ENCODE assay signal across 14 mouse cellular contexts in the genomic region with DNA sequence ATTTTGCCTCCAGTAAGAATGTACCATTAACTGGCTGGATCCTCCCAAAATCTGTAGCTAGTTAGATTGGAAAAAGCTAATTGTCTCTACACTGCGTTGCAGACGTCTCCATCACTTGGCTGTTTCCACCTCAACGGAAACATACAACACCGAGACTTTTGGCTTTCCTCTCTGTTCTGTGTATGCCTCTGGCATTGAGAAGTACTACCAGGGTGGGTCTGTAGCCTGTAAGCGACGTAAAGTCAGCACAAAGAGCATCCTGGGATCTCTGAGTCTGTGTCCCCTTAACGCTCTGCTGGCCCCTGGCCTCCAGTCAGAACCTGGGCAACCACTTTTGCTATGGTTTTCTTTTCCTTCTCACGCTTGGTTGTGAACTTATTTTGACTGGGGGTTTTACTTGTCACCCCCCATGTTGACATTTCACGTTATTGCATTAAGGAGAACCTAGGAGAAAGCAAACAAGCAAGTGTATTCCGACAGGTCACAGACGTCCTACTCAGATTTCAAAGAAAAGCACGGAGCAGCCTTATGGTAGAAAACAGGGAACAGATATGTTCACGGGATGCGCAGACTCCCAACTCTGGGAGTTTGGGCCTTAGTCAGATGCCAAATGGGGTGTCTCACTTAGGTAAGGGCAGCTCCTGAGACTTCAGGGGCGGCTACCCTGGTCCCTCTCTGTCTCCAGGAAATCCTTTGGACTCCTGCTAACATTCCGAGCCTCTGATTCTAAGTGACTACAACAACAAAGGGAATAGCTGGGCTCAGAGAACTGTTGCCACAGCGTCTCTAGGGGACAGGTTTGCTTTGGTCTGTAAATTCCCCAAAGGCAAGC.
DNase-seq lines count a peak whose midpoint lies in the region; ATAC-seq lines count a peak whose summit lies in the region.
"Had no signal": no experiment of that assay in that cellular context is flagged by ENCODE, and none has a peak within 500 bp of the region (broad histone marks: within the 10 kb centered on the region; RNA-seq: fewer than 3 reads in every experiment).

No protein-coding gene starts in this region.

- no peak overlapping the region for H3K9ac ChIP-seq in forebrain, embryonic 11.5 days (ENCODE audit: low read length)
- no peak overlapping the region for H3K9ac ChIP-seq in kidney, embryonic 15.5 days
- no peak overlapping the region for H3K9ac ChIP-seq in limb, embryonic 11.5 days (ENCODE audit: low read length)

- peak overlapping the region; percentile 56; the same call in 1 of the 2 replicates for H3K27ac ChIP-seq in forebrain, embryonic 10.5 days
- no peak overlapping the region for H3K27ac ChIP-seq in forebrain, embryonic 11.5 days (ENCODE audit: low read depth, low read length)
- peak overlapping the region; percentile 47 for H3K27ac ChIP-seq in kidney, embryonic 15.5 days
- H3K27ac ChIP-seq in limb, embryonic 11.5 days (replicated peaks; ENCODE audit: low read depth, low read length), result no peak overlapping the region
- H3K27ac ChIP-seq: left cerebral cortex, adult 2 months had no signal

- H3K4me3 ChIP-seq in forebrain, embryonic 10.5 days, result no peak overlapping the region
- H3K4me3 ChIP-seq in forebrain, embryonic 11.5 days (ENCODE audit: low read depth, low read length), result no peak overlapping the region
- no peak overlapping the region for H3K4me3 ChIP-seq in kidney, embryonic 15.5 days (replicated peaks)
- H3K4me3 ChIP-seq in limb, embryonic 11.5 days (ENCODE audit: low read depth, low read length), result no peak overlapping the region
- H3K4me3 ChIP-seq: erythroblast, embryonic 14.5 days; left cerebral cortex, adult 2 months had no signal

- WGBS in forebrain, embryonic 10.5 days, result 12% methylated on average over 17 of the region's 17 CpGs
- whole genome bisulfite sequencing in forebrain, embryonic 11.5 days, result 11% methylated on average over 17 of the region's 17 CpGs
- WGBS in kidney, embryonic 15.5 days, result 26% methylated on average over 17 of the region's 17 CpGs
- WGBS in limb, embryonic 11.5 days, result 5% methylated on average over 17 of the region's 17 CpGs

- H3K9me3 ChIP-seq in forebrain, embryonic 10.5 days, result no peaks in the 10 kb centered on the region
- no peaks in the 10 kb centered on the region for H3K9me3 ChIP-seq in forebrain, embryonic 11.5 days (ENCODE audit: control insufficient read depth, low read length)
- H3K9me3 ChIP-seq in kidney, embryonic 15.5 days (replicated peaks), result no peaks in the 10 kb centered on the region
- H3K9me3 ChIP-seq in limb, embryonic 11.5 days (ENCODE audit: control insufficient read depth, low read length), result no peaks in the 10 kb centered on the region

- H3K4me1 ChIP-seq in forebrain, embryonic 10.5 days, result peaks cover 47% of the 10 kb centered on the region
- peaks cover 12% of the 10 kb centered on the region for H3K4me1 ChIP-seq in forebrain, embryonic 11.5 days (replicated peaks; ENCODE audit: control insufficient read depth, insufficient read depth, low read length)
- peaks cover 40% of the 10 kb centered on the region for H3K4me1 ChIP-seq in kidney, embryonic 15.5 days
- peaks cover 25% of the 10 kb centered on the region for H3K4me1 ChIP-seq in limb, embryonic 11.5 days (ENCODE audit: control insufficient read depth, insufficient read depth, low read length)

- peaks cover 43% of the 10 kb centered on the region for H3K27me3 ChIP-seq in forebrain, embryonic 10.5 days (ENCODE audit: poor library complexity, severe bottlenecking)
- H3K27me3 ChIP-seq in forebrain, embryonic 11.5 days (ENCODE audit: control insufficient read depth, insufficient read depth, low read length), result no peaks in the 10 kb centered on the region; the same call in 1 of the 2 replicates
- H3K27me3 ChIP-seq in kidney, embryonic 15.5 days, result no peaks in the 10 kb centered on the region
- H3K27me3 ChIP-seq in limb, embryonic 11.5 days (ENCODE audit: control insufficient read depth, insufficient read depth, low read length), result peaks cover 2% of the 10 kb centered on the region

- no peak for ATAC-seq in forebrain, embryonic 11.5 days (replicated peaks; ENCODE audit: low FRiP score)
- no peak for ATAC-seq in kidney, embryonic 15.5 days (replicated peaks; ENCODE audit: low FRiP score)
- ATAC-seq in limb, embryonic 11.5 days (ENCODE audit: insufficient number of reproducible peaks, low FRiP score, low TSS enrichment, low read depth), result no peak
- ATAC-seq in megakaryocyte, adult 5-6 weeks (ENCODE audit: poor library complexity, severe bottlenecking), result no peak

- no peak for DNase-seq in forebrain, embryonic 10.5 days (ENCODE audit: extremely low spot score, low spot score)
- DNase-seq in forebrain, embryonic 11.5 days (ENCODE audit: low spot score), result no peak
- DNase-seq in kidney, adult 11 months, result no peak
- DNase-seq in embryo, embryonic 9.5 days (ENCODE audit: extremely low spot score), result peak; percentile 66
- DNase-seq in limb, embryonic 11.5 days (ENCODE audit: low spot score), result peak; percentile 36
- no peak for DNase-seq in cerebellum, postnatal 36 days
- DNase-seq: adrenal gland, postnatal 36 days; cerebellum, adult 8-10 months; kidney, adult 9 months; lung, postnatal 10 days had no signal

- H3K36me3 ChIP-seq in forebrain, embryonic 10.5 days (replicated peaks), result no peaks in the 10 kb centered on the region; the same call in 1 of the 2 replicates
- H3K36me3 ChIP-seq in forebrain, embryonic 11.5 days (ENCODE audit: control insufficient read depth, insufficient read depth, low read length), result no peaks in the 10 kb centered on the region
- H3K36me3 ChIP-seq in kidney, embryonic 15.5 days, result no peaks in the 10 kb centered on the region
- H3K36me3 ChIP-seq in limb, embryonic 11.5 days (ENCODE audit: control insufficient read depth, insufficient read depth, low read length), result no peaks in the 10 kb centered on the region

- H3K4me2 ChIP-seq in forebrain, embryonic 11.5 days (ENCODE audit: low read depth, low read length, severe bottlenecking), result no peak overlapping the region
- H3K4me2 ChIP-seq in kidney, embryonic 15.5 days, result no peak overlapping the region
- no peak overlapping the region for H3K4me2 ChIP-seq in limb, embryonic 11.5 days (ENCODE audit: low read depth, severe bottlenecking)

Comparison
In these comparisons a context has a peak if more than half of its experiments do, and no peak if none do; other contexts are left out.
1. H3K27ac ChIP-seq: peak in forebrain, embryonic 10.5 days (single experiment) and kidney, embryonic 15.5 days (single experiment); none in forebrain, embryonic 11.5 days (single experiment) and limb, embryonic 11.5 days (single experiment).
2. DNase-seq: peak in embryo, embryonic 9.5 days (single experiment) and limb, embryonic 11.5 days (single experiment); none in forebrain, embryonic 10.5 days (single experiment), forebrain, embryonic 11.5 days (single experiment), kidney, adult 11 months (single experiment) and cerebellum, postnatal 36 days (0 of 2).